Mouse (Mus musculus) telencephalon, adult 2 months (tissue): ENCODE measurements at regions not wholly inside any gene's neighbourhood (a gene's known extent, or its start where the extent isn't known, plus 50 kb on each side); places are given as distances from the start of the nearest gene placed in this dataset.
A peak's percentile ranks its signal among the peaks of the same experiment; 100 is the strongest.

ENCODE experiments used
- DNase-seq: peaks from one replicate; pipeline ENCODE4 v3.0.0-alpha.2; 2011; ENCODE audit warnings: low read depth, low spot score

DNA sequence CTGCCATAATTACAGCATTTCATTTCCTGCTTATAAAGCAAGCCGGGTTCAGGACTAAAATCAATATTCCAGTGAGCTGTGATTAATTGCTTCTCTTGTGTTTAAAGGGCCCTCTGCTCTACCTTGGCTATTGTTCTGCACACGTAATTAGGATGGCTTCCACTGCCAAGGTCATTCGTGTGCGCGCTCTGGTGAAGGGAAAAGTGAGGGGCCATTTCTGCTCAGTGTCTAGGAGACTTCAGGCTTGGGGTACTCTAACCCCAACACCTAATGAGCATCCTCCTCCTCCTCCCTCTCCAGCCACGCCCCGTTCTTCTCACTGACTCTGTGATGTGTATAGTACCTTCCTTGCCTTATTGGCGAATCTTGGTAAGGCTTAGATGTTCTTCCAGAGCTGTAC is 53.5 kb upstream of the Cxcl12 start:
- DNase-seq: no peak

DNA sequence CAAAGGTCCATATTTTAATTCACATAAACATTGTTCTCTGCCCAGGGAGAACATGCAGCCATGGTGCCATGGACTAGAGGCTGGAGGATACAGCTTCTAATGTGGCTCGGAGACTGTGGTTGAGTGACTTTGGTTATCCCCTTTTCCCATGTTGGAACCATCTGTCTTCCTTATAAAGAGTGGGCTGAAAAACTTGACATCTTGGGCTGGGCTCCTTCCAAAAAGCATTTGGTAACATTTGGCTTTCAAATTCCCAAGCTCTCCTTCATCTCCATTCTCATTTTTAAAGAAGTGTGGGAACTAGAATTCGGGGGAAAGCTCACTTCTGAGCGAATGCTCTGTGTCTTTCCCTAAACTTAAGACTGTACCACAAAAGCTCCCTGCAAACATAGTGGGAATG is 50.3 kb upstream of the Cxcl12 start:
- peak; percentile 63 for DNase-seq
